Mouse (Mus musculus) intestine, postnatal 0 days (tissue): Measurements from ENCODE around the gene Kif27. TPM values are rescaled to one million over a fixed set of nuclear protein-coding genes. Genes with fewer than 3 reads are reported as not detected.
"Not testable (repeated sequence)": the region's sequence is repeated elsewhere in the genome, so short reads cannot be mapped to it uniquely, and the experiment has no call there.

Source experiments
- ATAC-seq: fragments of 200-750 bp; cut with Nextera tagmentation; 2 replicates; pipeline ENCODE4 v1.8.0; 2017; ENCODE audit warnings: mild to moderate bottlenecking, moderate TSS enrichment, moderate library complexity
- H3K27ac ChIP-seq: fragments of 300-500 bp; sonication (generic); 2 replicates; pipeline ENCODE4 v1.5.1; 2014; ENCODE audit warnings: mild to moderate bottlenecking, low read depth, low read length, moderate library complexity
- H3K27me3 ChIP-seq: fragments of 300-500 bp; sonication (generic); replicated peaks from 2 replicates; pipeline ENCODE4 v1.6.1; 2014; ENCODE audit warnings: low read length, mixed read lengths; ENCODE audit not compliant: control insufficient read depth, insufficient read depth
- H3K36me3 ChIP-seq: fragments of 300-500 bp; sonication (generic); 2 replicates; pipeline ENCODE4 v1.6.1; 2014; ENCODE audit warnings: mild to moderate bottlenecking, moderate library complexity; ENCODE audit not compliant: control insufficient read depth, insufficient read depth
- H3K4me1 ChIP-seq: fragments of 300-500 bp; sonication (generic); replicated peaks from 2 replicates; pipeline ENCODE4 v1.6.1; 2014; ENCODE audit warnings: antibody characterized with exemption, low read length, mixed read lengths; ENCODE audit not compliant: control insufficient read depth, insufficient read depth
- H3K4me2 ChIP-seq: fragments of 300-500 bp; sonication (generic); replicated peaks from 2 replicates; pipeline ENCODE4 v1.6.1; 2014; ENCODE audit warnings: low read depth, mild to moderate bottlenecking, moderate library complexity
- H3K4me3 ChIP-seq: fragments of 300-500 bp; sonication (generic); 2 replicates; pipeline ENCODE4 v1.5.1; 2014; ENCODE audit warnings: low read depth, low read length
- H3K9ac ChIP-seq: fragments of 300-500 bp; sonication (generic); 2 replicates; pipeline ENCODE4 v1.6.1; 2014; ENCODE audit warnings: mild to moderate bottlenecking, low read depth, low read length
- H3K9me3 ChIP-seq: fragments of 300-500 bp; sonication (generic); 2 replicates; pipeline ENCODE4 v1.6.1; 2016; ENCODE audit warnings: mixed run types; ENCODE audit not compliant: control insufficient read depth
- CTCF ChIP-seq: sonication (generic); IDR thresholded peaks from 2 replicates; pipeline ENCODE4 v1.5.1; 2016; ENCODE audit warnings: low read depth, mild to moderate bottlenecking, control low read depth, antibody characterized with exemption, moderate library complexity
- WGBS: fragments of 180-500 bp; shearing (Covaris S2); extraction: QIAGEN DNeasy Blood & Tissue Kit; methylation state at CpG from one replicate; pipeline ENCODE4 v1.1.7; 2014; 5-methylcytosine and 5-hydroxymethylcytosine counted together
- polyA plus RNA-seq: library from polyadenylated mRNA; unstranded; fragments of >200 nt; fragmentation: Nextera tagmentation; extraction: Ambion mirVana; gene quantifications from 2 replicates; pipeline ENCODE4 v1.2.1, GENCODE M21; 2015

Kif27 gene
- polyA plus RNA-seq, 1 experiment from 2014 or later, result 0.55 TPM

DNA sequence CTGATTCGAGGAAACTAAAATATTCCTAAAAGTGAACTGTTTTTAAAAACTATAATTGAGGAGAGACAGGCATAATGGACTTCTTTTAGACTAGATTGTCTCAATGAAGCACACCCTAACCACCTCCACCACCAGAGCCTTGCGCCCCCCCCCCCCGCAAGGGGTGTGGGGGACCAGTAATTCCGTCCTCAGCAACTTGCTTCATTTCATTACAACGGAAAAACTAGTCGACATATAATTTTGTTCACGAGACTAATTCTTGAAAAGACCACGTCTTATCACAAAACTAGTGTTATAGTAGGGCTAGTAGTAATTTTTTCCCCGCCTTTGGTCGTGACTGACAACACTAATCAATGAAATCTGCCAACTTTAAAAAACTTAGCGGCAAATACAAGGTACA, 41.7 kb upstream of the Kif27 start:
- peak overlapping the region; percentile 98 for H3K4me3 ChIP-seq
- peak overlapping the region; percentile 99; the same call in 1 of the 2 replicates for H3K27ac ChIP-seq
- no peak for ATAC-seq
- peaks cover 22% of the 10 kb centered on the region for H3K36me3 ChIP-seq
- peak overlapping the region; percentile 99 for H3K9ac ChIP-seq
- WGBS, result 1% methylated on average over 11 of the region's 11 CpGs
- no peaks in the 10 kb centered on the region for H3K9me3 ChIP-seq
- H3K4me2 ChIP-seq, result peak overlapping the region; percentile 75
- no peaks in the 10 kb centered on the region for H3K4me1 ChIP-seq
- no peaks in the 10 kb centered on the region for H3K27me3 ChIP-seq
- no peak for TF ChIP-seq CTCF

GRCm38 (mm10) chr13:58397651-58398050, 38.7 kb upstream of the Kif27 start:
- Histone ChIP-seq H3K9me3 (no peaks in the 10 kb centered on the region), H3K4me1 (no peaks in the 10 kb centered on the region), H3K4me2 (no peak overlapping the region), H3K9ac (no peak overlapping the region), H3K4me3 (no peak overlapping the region), H3K27me3 (no peaks in the 10 kb centered on the region), H3K36me3 (peaks cover 45% of the 10 kb centered on the region), H3K27ac (no peak overlapping the region)
- no peak for TF ChIP-seq CTCF
- no peak for ATAC-seq
- 87% methylated on average over 13 of the region's 13 CpGs for WGBS

DNA sequence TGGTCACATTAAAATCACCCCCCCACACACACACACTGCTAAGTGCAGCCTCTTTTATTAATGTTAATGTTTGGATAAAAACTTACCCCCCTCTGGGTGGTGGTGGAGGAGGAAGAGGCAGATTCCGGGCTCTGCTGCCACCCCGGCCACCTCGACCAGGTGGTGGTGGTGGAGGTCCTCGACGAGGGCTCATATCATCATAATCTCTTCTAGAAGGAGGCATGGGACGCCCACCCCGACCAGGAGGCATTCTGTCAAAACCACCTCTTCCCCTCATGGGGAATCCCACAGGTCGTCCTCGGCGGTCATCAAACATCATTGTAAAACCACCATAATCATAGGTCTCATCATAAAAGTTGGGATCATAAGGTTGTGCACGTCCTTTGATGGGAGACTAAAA, 35.5 kb upstream of the Kif27 start:
- H3K27me3 ChIP-seq, H3K4me1 ChIP-seq, H3K9ac ChIP-seq, H3K4me3 ChIP-seq, H3K4me2 ChIP-seq, ATAC-seq, H3K27ac ChIP-seq, H3K9me3 ChIP-seq: not testable (repeated sequence)
- 82% methylated on average over 11 of the region's 11 CpGs for WGBS
- H3K36me3 ChIP-seq, result peaks cover 56% of the 10 kb centered on the region

DNA sequence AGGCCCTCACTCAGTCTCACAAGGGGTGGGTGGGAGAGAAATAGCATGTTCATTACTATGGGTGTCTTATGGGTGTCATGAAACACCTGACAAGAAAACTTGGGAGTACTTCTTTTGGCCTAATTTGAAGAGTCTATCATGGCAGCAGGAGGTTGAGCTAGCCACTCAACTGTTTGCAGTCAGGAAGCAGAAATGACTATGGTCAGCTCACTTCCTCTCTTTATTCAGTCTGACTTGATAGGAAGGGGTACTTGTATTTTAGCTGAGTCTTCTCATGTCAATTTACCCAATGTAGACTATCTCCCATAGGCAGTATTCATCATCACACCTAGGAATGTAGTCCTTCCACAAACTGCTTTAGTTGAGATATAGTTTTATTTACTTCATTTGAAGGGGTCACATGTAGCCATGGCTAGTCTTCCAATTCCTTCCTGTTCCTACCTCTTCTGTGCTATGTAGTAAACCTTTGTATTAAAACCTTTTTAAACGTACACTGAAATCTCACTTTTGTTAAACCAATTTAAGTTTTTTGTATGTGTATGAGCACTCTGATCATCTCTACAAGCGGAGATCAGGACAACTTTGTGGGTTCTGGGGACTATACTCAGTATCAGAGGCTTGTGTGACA, 30.5 kb upstream of the Kif27 start:
- H3K4me1 ChIP-seq, result no peaks in the 10 kb centered on the region
- WGBS, result 80% methylated on average over 2 of the region's 2 CpGs
- no peak overlapping the region for H3K4me3 ChIP-seq
- H3K9ac ChIP-seq, result no peak overlapping the region
- no peak for TF ChIP-seq CTCF
- no peaks in the 10 kb centered on the region for H3K27me3 ChIP-seq
- ATAC-seq, result no peak
- no peak overlapping the region for H3K4me2 ChIP-seq
- no peaks in the 10 kb centered on the region for H3K9me3 ChIP-seq
- H3K27ac ChIP-seq, result no peak overlapping the region
- H3K36me3 ChIP-seq, result peaks cover 25% of the 10 kb centered on the region

DNA sequence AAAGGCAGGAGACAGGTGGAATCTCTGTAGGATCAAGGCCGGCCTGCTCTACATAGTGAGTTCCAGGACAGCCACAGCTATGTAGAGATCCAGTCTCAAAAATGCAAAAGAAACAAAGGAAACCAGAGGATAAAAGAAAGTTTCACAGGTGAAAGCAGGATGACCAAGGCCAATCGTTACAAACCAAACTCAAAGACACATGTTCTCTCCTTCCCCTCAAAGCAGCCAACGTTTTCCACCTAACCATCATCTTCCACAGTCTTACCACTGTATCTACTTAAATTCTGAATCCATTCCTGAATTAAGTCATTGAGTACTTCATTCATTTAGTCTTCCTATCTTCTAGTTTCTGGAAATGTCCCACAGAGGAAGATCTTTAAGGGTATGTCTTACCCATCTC, 29.5 kb upstream of the Kif27 start:
- ATAC-seq, result no peak
- Histone ChIP-seq H3K4me2 (no peak overlapping the region), H3K4me1 (no peaks in the 10 kb centered on the region), H3K27ac (no peak overlapping the region), H3K27me3 (no peaks in the 10 kb centered on the region), H3K9ac (no peak overlapping the region), H3K36me3 (peaks cover 16% of the 10 kb centered on the region), H3K4me3 (no peak overlapping the region), H3K9me3 (no peaks in the 10 kb centered on the region)
- TF ChIP-seq CTCF, result no peak
- 44% methylated on average over 3 of the region's 3 CpGs for WGBS

DNA sequence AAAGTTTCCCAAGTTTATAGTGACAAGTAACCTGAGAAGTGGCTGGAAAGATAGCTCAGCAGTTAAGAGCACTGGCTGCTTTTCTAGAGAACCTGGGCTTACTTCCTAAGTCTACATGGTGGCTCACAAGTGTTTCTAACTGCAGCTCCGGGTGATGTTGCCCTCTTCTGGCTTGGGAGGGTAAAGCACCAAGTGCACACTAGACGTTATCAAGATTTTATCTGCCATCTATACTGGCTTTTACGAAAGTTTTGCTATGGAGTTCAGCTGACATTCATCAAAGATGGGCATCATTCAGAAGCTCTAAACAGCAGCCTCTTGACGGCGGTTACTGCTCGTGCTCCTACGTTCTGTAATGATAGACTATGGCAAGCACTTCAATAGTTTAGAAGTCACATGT, 29.0 kb upstream of the Kif27 start:
- no peak overlapping the region for H3K4me2 ChIP-seq
- no peaks in the 10 kb centered on the region for H3K4me1 ChIP-seq
- H3K9me3 ChIP-seq, result no peaks in the 10 kb centered on the region
- H3K36me3 ChIP-seq, result peaks cover 14% of the 10 kb centered on the region
- peak; percentile 44 for ATAC-seq
- H3K27me3 ChIP-seq, result no peaks in the 10 kb centered on the region
- no peak overlapping the region for H3K4me3 ChIP-seq
- peak; percentile 89 for TF ChIP-seq CTCF
- no peak overlapping the region for H3K9ac ChIP-seq
- WGBS, result 8% methylated on average over 7 of the region's 7 CpGs
- H3K27ac ChIP-seq, result no peak overlapping the region

DNA sequence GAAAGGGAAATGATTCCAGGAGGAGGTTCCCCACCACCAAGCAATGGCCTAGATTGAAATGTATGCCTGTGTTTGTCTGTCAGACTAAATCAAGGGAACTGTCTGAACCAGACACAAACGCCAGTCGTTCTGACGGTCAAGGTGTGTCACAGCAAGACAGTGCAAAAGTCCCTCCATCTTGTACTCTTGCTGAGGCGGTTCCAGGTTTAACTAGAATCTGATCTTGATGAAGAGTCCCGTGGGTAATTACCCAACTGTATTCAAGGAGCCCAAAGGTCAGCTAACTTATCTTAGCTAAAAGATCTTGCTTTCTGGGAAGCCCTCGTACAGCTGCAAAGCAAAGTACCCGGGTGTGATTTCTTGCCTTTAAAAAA, 26.6 kb upstream of the Kif27 start:
- peak overlapping the region; percentile 64 for H3K4me3 ChIP-seq
- H3K9me3 ChIP-seq, result peaks cover 7% of the 10 kb centered on the region
- 43% methylated on average over 7 of the region's 7 CpGs for WGBS
- H3K4me1 ChIP-seq, result no peaks in the 10 kb centered on the region
- H3K4me2 ChIP-seq, result peak overlapping the region; percentile 86
- peak; percentile 64 for ATAC-seq
- no peaks in the 10 kb centered on the region for H3K27me3 ChIP-seq
- TF ChIP-seq CTCF, result no peak
- peak overlapping the region; percentile 91; the same call in 1 of the 2 replicates for H3K9ac ChIP-seq
- H3K36me3 ChIP-seq, result peaks cover 20% of the 10 kb centered on the region
- H3K27ac ChIP-seq, result peak overlapping the region; percentile 94
